Mouse (Mus musculus): ENCODE results near the gene Maea. TPM values are rescaled to one million over a fixed set of nuclear protein-coding genes. Genes with fewer than 3 reads are reported as not detected.

The Maea gene
- polyA plus RNA-seq, 1 experiment from 2014 or later = 127 TPM

- Histone ChIP-seq H3K4me3 (ENCODE audit: low read depth, low read length) (no peak overlapping the region), H3K27me3 (ENCODE audit: insufficient read depth, low read length) (no peaks in the 10 kb centered on the region), H3K9ac (no peak overlapping the region), H3K4me2 (no peak overlapping the region), H3K27ac (ENCODE audit: low read depth) (no peak overlapping the region), H3K9me3 (ENCODE audit: low read depth, low read length) (no peaks in the 10 kb centered on the region), H3K36me3 (ENCODE audit: insufficient read depth) (0 out of 2 replicates have a peak, but pooled peaks cover 5% of the 10 kb centered on the region), H3K4me1 (ENCODE audit: insufficient read depth) (no peaks in the 10 kb centered on the region)
- DNase-seq (no peak), ATAC-seq (ENCODE audit: insufficient read depth) (no peak)
- TF ChIP-seq CTCF (IDR thresholded peaks at IDR 0.05; ENCODE audit: low read depth) = no peak
- 60% methylated on average over 12 of the region's 12 CpGs for WGBS
Observed at GRCm38 (mm10) chr5:33400819-33401218, 65.5 kb downstream of the Maea start.

GRCm38 (mm10) chr5:33420313-33420712, 85.0 kb downstream of the Maea start:
- Histone ChIP-seq H3K9me3 (ENCODE audit: low read depth, low read length) (no peaks in the 10 kb centered on the region), H3K27me3 (ENCODE audit: insufficient read depth, low read length) (no peaks in the 10 kb centered on the region), H3K27ac (ENCODE audit: low read depth) (no peak overlapping the region), H3K4me3 (ENCODE audit: low read depth, low read length) (no peak overlapping the region), H3K36me3 (ENCODE audit: insufficient read depth) (peaks cover 5% of the 10 kb centered on the region; the same call in 1 of the 2 replicates), H3K9ac (no peak overlapping the region), H3K4me2 (no peak overlapping the region), H3K4me1 (ENCODE audit: insufficient read depth) (no peaks in the 10 kb centered on the region)
- no peak for DNase-seq
- 58% methylated on average over 3 of the region's 3 CpGs for WGBS
- ATAC-seq (ENCODE audit: insufficient read depth) = no peak
- no peak for TF ChIP-seq CTCF (IDR thresholded peaks at IDR 0.05; ENCODE audit: low read depth)

Other genes with a start within 250 kb of the Maea start
- 0.07 and 0.20 TPM in 2 replicates for gene Slc5a1, start 231.3 kb upstream of the Maea start, polyA plus RNA-seq (2014; fragmentation: Nextera tagmentation; extraction: Ambion mirVana)
- 10.5 and 12.1 TPM in 2 replicates for gene Spon2, start 117.1 kb upstream of the Maea start, polyA plus RNA-seq (2014; fragmentation: Nextera tagmentation; extraction: Ambion mirVana)
- gene Ctbp1, start 60.5 kb upstream of the Maea start, polyA plus RNA-seq (2014; fragmentation: Nextera tagmentation; extraction: Ambion mirVana) = 395 and 414 TPM in 2 replicates
- 8.2 and 8.4 TPM in 2 replicates for gene Uvssa, start 43.0 kb downstream of the Maea start, polyA plus RNA-seq (2014; fragmentation: Nextera tagmentation; extraction: Ambion mirVana)
- gene Nkx1-1, start 98.5 kb downstream of the Maea start, polyA plus RNA-seq (2014; fragmentation: Nextera tagmentation; extraction: Ambion mirVana) = not detected in 2 replicates

All from lung, embryonic 14.5 days (tissue).